Mouse (Mus musculus): Measurements from ENCODE around the gene Cfap157. TPM values are rescaled to one million over a fixed set of nuclear protein-coding genes. Genes with fewer than 3 reads are reported as not detected.

Cfap157 gene
- polyA plus RNA-seq, 1 experiment from 2014 or later, result not detected

- H3K4me3 ChIP-seq (ENCODE audit: low read depth, low read length), result no peak overlapping the region
- H3K9me3 ChIP-seq (ENCODE audit: low read length), result no peaks in the 10 kb centered on the region
- TF ChIP-seq CTCF (IDR thresholded peaks at IDR 0.05; ENCODE audit: low read depth) (no peak), EP300 (IDR thresholded peaks at IDR 0.05; ENCODE audit: low read depth) (no peak)
- no peak overlapping the region for H3K9ac ChIP-seq (replicated peaks)
- WGBS (ENCODE audit: insufficient replicate concordance), result 66% methylated on average over 12 of the region's 12 CpGs
- peaks cover 5% of the 10 kb centered on the region for H3K4me1 ChIP-seq (ENCODE audit: insufficient read depth)
- no peaks in the 10 kb centered on the region for H3K36me3 ChIP-seq (replicated peaks; ENCODE audit: insufficient read depth, low read length)
- no peaks in the 10 kb centered on the region for H3K27me3 ChIP-seq (ENCODE audit: insufficient read depth, low read length)
- no peak for DNase-seq
- H3K27ac ChIP-seq (ENCODE audit: low read depth), result no peak overlapping the region
- H3K4me2 ChIP-seq (ENCODE audit: low read depth, low read length), result no peak overlapping the region
- no peak for ATAC-seq
These were observed 17.0 kb downstream of the Cfap157 start for GRCm38 (mm10) chr2:32767241-32767640.

DNA sequence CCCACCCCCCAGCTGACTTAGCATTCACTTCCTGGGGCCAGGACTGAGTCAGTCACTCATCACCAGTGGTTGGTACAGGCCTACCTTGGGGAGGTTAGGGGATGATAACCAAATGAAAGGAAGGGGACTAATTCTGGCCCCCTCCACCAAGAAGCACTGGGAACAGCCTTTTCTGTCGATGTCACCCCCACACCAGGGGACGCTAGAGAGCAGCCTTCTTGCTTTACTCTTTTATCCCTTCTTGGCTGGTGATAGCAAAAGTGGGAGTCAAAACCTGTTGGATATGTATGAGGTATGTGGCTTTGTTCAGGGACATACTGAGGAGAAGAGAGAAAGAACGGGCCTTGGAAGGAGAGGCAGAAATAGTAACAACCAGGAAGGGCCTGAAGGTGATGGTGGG, 20.9 kb downstream of the Cfap157 start:
- 72% methylated on average over 3 of the region's 3 CpGs for WGBS (ENCODE audit: insufficient replicate concordance)
- Histone ChIP-seq H3K27me3 (ENCODE audit: insufficient read depth, low read length) (no peaks in the 10 kb centered on the region), H3K36me3 (replicated peaks; ENCODE audit: insufficient read depth, low read length) (peaks cover 9% of the 10 kb centered on the region), H3K4me1 (ENCODE audit: insufficient read depth) (no peaks in the 10 kb centered on the region), H3K27ac (ENCODE audit: low read depth) (no peak overlapping the region), H3K4me3 (ENCODE audit: low read depth, low read length) (no peak overlapping the region), H3K9me3 (ENCODE audit: low read length) (no peaks in the 10 kb centered on the region), H3K4me2 (ENCODE audit: low read depth, low read length) (no peak overlapping the region), H3K9ac (replicated peaks) (no peak overlapping the region)
- DNase-seq (no peak), ATAC-seq (no peak)
- TF ChIP-seq CTCF (IDR thresholded peaks at IDR 0.05; ENCODE audit: low read depth), result peak; percentile 51
- no peak for TF ChIP-seq EP300 (IDR thresholded peaks at IDR 0.05; ENCODE audit: low read depth)

DNA sequence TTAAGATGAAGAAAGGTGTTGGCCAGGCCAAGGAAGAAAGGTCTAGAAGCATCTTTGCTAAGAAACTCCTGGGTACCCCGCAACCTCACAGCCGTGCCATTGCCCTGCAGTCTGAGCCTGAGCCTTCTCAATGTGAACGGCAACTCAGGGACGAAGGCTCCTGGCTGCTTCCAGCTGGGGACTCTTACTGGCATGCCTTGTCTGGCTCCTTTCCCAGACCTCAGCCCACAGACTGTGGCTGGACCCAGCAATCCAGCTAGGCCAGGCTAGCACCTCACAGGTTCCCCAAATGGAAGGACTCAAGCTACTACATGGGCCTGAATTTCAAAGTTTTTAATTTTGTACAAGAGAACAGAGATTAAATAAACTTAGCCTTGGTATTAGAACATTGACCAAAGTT, 22.4 kb downstream of the Cfap157 start:
- Histone ChIP-seq H3K9ac (replicated peaks) (no peak overlapping the region), H3K36me3 (replicated peaks; ENCODE audit: insufficient read depth, low read length) (peaks cover 9% of the 10 kb centered on the region), H3K9me3 (ENCODE audit: low read length) (no peaks in the 10 kb centered on the region), H3K4me2 (ENCODE audit: low read depth, low read length) (no peak overlapping the region), H3K27me3 (ENCODE audit: insufficient read depth, low read length) (no peaks in the 10 kb centered on the region), H3K4me1 (ENCODE audit: insufficient read depth) (no peaks in the 10 kb centered on the region; the same call in 1 of the 2 replicates), H3K4me3 (ENCODE audit: low read depth, low read length) (no peak overlapping the region), H3K27ac (ENCODE audit: low read depth) (no peak overlapping the region)
- DNase-seq (no peak), ATAC-seq (no peak)
- WGBS (ENCODE audit: insufficient replicate concordance), result 81% methylated on average over 4 of the region's 4 CpGs
- TF ChIP-seq CTCF (IDR thresholded peaks at IDR 0.05; ENCODE audit: low read depth), result no peak

DNA sequence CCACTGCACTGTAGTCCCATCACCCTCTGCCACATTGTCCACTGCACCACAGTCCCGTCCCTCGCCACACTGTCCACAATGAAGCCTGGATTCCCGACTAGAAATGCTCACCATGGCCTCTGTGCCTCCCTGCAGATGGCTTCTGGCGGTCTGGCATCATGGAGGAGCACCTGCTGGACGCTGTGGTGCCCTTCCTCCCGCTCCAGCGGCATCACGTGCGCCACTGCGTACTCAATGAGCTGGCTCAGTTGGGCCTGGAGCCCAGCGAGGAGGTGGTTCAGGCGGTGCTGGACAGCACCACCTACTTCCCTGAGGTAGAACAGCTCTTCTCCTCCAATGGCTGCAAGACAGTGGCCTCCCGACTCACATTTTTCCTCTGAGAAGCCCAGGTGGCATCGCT, 22.9 kb downstream of the Cfap157 start:
- Histone ChIP-seq H3K4me2 (ENCODE audit: low read depth, low read length) (no peak overlapping the region), H3K27ac (ENCODE audit: low read depth) (no peak overlapping the region), H3K4me1 (ENCODE audit: insufficient read depth) (no peaks in the 10 kb centered on the region; the same call in 1 of the 2 replicates), H3K9me3 (ENCODE audit: low read length) (no peaks in the 10 kb centered on the region), H3K4me3 (ENCODE audit: low read depth, low read length) (no peak overlapping the region), H3K36me3 (replicated peaks; ENCODE audit: insufficient read depth, low read length) (peaks cover 9% of the 10 kb centered on the region), H3K27me3 (ENCODE audit: insufficient read depth, low read length) (no peaks in the 10 kb centered on the region), H3K9ac (replicated peaks) (no peak overlapping the region)
- ATAC-seq, result no peak
- TF ChIP-seq EP300 (IDR thresholded peaks at IDR 0.05; ENCODE audit: low read depth), result no peak
- no peak for TF ChIP-seq CTCF (IDR thresholded peaks at IDR 0.05; ENCODE audit: low read depth)
- whole genome bisulfite sequencing (ENCODE audit: insufficient replicate concordance), result 85% methylated on average over 14 of the region's 14 CpGs
- peak; percentile 13 for DNase-seq

DNA sequence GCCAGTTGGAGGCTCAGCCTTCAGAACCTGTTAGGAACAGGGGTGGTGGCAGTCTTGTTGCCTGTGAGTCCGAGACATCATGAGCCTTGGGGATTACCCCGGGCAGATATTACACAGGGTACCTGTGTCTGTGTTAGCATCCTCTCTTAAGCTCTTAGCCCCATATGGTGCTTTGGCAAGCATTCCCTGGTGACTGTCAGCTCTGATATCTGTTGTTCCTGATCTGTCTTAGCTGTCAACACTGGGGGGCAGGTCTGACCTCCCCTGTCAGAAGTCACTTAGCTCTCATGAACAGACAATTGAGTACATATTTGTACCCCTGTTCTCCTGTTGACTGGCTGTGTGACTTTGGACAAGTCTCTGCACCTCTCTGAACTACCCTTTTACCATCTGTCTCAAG, 25.2 kb downstream of the Cfap157 start:
- WGBS (ENCODE audit: insufficient replicate concordance), result 79% methylated on average over 2 of the region's 2 CpGs
- no peaks in the 10 kb centered on the region for H3K27me3 ChIP-seq (ENCODE audit: insufficient read depth, low read length)
- DNase-seq (no peak), ATAC-seq (no peak)
- no peak overlapping the region for H3K9ac ChIP-seq (replicated peaks)
- no peak for TF ChIP-seq EP300 (IDR thresholded peaks at IDR 0.05; ENCODE audit: low read depth)
- TF ChIP-seq CTCF (IDR thresholded peaks at IDR 0.05; ENCODE audit: low read depth), result no peak
- peaks cover 19% of the 10 kb centered on the region for H3K36me3 ChIP-seq (replicated peaks; ENCODE audit: insufficient read depth, low read length)
- no peaks in the 10 kb centered on the region; the same call in 1 of the 2 replicates for H3K4me1 ChIP-seq (ENCODE audit: insufficient read depth)
- H3K4me3 ChIP-seq (ENCODE audit: low read depth, low read length), result no peak overlapping the region
- no peak overlapping the region for H3K27ac ChIP-seq (ENCODE audit: low read depth)
- no peak overlapping the region for H3K4me2 ChIP-seq (ENCODE audit: low read depth, low read length)
- H3K9me3 ChIP-seq (ENCODE audit: low read length), result no peaks in the 10 kb centered on the region

- no peak for TF ChIP-seq CTCF (IDR thresholded peaks at IDR 0.05; ENCODE audit: low read depth)
- Histone ChIP-seq H3K27me3 (ENCODE audit: insufficient read depth, low read length) (no peaks in the 10 kb centered on the region), H3K4me1 (ENCODE audit: insufficient read depth) (no peaks in the 10 kb centered on the region; the same call in 1 of the 2 replicates), H3K4me2 (ENCODE audit: low read depth, low read length) (no peak overlapping the region), H3K36me3 (replicated peaks; ENCODE audit: insufficient read depth, low read length) (peaks cover 21% of the 10 kb centered on the region), H3K9me3 (ENCODE audit: low read length) (no peaks in the 10 kb centered on the region), H3K27ac (ENCODE audit: low read depth) (no peak overlapping the region; the same call in 1 of the 2 replicates), H3K4me3 (ENCODE audit: low read depth, low read length) (no peak overlapping the region), H3K9ac (replicated peaks) (no peak overlapping the region)
- peak; percentile 53 for DNase-seq
- WGBS (ENCODE audit: insufficient replicate concordance), result 69% methylated on average over 8 of the region's 8 CpGs
- ATAC-seq, result peak; percentile 40
These were observed 25.7 kb downstream of the Cfap157 start for GRCm38 (mm10) chr2:32758503-32758902.

All from liver, postnatal 0 days (tissue).